Mouse (Mus musculus): Measurements from ENCODE around the gene Bclaf3.

The Bclaf3 gene

DNA sequence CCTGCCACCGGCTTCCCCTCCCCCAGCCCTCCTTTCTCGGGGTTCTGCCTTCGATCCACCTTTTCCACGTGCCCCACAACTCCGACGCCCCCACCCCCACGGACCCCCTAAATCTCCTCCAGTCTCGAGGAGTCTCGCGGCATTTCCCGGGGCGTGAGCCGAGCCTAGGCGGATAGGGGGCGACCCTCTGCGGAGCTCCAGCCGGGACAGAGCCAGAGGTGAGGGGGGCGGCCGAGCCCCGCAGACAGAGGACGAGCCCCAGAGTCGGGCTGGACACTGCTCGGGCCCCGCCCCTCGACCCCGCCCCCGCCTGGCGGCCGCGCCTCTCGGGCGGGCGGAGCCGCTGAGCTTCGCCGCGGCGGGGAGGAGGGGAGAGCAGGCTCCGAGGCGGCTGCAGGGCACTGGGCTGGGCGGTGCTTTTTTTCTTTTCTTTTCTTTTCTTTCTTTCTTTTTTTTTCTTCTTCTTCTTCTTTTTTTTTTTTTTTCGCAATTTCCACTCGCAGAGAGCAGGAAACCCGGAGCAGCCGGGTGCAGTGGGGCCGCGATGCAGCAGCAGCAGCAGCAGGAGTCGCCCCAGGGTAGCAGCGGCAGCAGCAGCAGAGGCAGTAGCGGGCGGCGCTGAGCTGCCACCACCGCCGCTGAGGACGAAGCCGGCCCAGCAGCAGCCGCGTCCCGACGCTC, 100.6 kb downstream of the Bclaf3 start, which contains the start of gene Sh3kbp1:
Gene Sh3kbp1 (plus strand): TSS at position 366 of the 681 bp plus-strand sequence.
- peak; percentile 21 to 61 for DNase-seq (ENCODE audit: low spot score in 2 of 2)

GRCm38 (mm10) chrX:159627588-159628566, 101.4 kb downstream of the Bclaf3 start:
- peak in 1 of 2 experiments; percentile 39 for DNase-seq (ENCODE audit: low spot score in 2 of 2)

DNA sequence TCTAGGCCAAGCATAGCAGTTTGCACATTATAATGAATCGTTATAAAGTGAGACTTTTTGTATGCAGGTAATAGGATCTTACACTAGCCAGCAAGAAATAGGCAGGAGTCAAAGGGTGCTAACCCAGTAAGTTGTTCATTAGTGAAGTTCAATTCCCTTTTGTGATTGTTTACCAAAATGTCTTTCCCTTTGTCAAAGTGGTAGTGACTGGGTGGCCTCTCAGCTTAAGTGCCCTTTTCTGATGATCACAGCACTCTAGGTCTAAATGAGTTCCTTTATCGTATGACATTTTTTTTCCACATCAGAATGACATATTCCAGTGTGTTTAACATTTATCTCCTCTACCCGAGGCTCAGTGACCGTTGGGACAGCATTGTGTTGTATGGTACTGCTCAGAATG, 102.1 kb downstream of the Bclaf3 start:
- no peak for DNase-seq (ENCODE audit: low spot score in 2 of 2)

- no peak for DNase-seq (ENCODE audit: low spot score in 2 of 2)
Observed at GRCm38 (mm10) chrX:159629203-159629602, 102.7 kb downstream of the Bclaf3 start.

DNA sequence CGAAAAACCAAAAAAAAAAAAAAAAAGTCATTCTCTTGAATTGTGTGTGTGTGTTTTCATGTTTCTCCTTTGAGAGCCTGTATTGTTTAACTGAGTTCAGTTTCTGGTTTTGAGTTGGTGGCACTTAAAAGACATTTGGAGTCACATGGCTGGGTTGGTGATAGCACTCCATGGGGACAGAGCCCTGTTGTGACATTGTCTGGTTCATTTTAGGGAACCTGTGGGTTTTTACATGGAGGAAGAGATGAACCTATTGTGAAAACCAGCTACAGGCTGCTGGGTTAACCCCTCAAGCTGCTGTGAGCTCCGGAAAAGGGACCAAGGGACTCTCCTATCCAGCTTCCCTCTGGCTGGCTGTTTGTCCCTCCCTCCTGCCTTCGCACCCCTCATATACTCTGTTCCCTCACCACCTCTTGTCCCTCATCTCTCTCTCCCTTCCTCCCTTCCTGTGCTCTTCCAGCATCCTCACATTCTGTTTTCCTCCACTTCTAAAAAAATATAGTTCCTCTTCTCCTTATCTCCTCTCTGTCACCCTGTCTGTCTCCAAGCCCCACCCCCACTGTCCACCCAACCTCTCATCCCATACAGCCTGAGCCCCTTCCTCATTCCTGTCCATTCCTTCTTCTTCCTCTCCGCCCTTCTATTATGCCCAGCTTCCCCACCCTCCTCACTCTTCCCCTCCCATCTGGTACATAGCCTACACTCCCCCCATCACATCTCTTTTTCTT, 112.2 kb downstream of the Bclaf3 start:
- no peak for DNase-seq (ENCODE audit: low spot score in 2 of 2)

DNA sequence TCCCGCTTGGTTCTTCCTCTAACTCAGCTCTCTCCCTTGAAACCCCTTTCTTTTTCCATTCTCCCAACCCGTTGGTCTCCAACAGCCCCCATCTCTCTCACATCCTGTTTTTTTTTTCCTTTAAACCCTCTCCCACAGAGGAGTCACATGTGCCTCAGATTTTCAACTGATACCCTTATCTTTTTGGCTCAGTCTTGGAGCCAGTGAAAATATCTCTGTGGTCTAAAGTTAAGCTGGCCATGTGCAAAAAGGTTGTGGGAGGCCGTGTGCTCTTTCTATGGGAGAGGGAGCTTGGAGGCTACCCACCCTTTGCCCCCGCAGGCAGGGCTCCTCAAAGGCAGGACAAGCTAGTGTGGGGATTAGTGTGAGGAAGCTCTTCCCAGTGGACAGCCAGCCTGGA, 113.5 kb downstream of the Bclaf3 start:
- no peak for DNase-seq (ENCODE audit: low spot score in 2 of 2)

Data from cerebellum, postnatal 4 days (tissue).